Mouse (Mus musculus): ENCODE data around the gene Pogk.

The Pogk gene

DNA sequence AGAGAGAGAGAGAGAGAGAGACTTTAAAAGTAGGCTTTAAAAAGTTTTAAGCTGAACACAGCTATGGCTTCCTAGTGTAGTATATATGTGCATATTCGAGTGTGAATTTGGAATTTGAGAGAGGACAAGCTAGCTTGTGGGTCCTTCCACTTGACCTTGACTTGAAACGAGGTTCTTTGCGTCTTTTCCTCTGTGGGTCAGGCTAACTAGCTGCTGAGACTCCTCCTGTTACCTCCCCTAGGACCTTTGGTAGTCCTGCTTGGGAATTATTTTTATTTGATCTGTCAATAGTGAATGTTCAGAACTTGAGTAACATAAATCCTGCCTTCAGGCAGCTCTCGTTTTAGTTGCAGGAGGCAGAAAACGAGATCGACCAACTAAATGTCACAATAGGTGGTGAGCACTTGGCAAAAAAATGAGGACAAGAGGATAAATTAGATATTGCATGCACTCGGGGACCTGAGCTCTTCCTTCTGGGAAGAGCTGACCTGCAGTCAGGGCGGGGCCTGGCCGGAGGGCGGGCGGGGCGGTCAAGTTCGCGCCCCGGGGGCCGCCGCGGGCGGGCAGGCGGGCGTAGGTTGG lies 31.1 kb downstream of the Pogk start:
- no peak for DNase-seq

DNA sequence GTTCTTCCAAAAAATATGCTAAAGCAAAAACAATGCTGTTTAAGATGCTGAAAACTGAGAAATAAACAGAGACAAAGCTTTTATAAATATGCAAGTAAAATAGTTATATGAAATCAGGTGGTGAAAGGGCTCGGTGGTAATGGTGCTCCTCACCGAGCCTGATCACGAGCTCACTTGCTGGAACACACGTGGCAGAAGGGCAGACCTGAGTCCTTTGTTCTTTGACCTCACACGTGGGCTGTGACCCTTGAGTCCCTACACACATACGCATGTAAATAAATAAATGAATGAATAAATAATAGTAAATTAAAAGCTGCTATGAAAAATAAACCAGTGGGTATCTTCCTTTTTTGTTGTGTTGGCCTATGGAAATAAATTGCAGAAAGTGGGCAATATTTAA lies 32.5 kb downstream of the Pogk start:
- no peak for DNase-seq

DNA sequence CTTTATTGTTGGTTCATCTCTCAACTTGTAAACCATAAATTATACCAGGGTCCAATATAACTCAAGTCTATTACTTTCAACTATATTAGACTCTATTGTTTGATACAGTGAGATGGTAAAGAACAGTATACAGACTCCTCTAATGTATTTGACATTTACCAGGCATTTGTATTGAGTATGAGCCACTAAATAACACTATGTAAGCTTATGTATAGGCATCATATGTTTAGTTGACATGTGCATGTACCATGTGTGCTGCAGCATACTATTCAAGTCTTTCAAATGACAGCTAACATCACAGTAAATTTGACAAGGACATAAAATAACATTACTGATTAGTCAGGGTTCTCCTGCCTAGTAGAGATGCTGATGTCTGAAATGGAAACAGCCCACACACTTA lies 46.5 kb downstream of the Pogk start:
- no peak for DNase-seq

DNA sequence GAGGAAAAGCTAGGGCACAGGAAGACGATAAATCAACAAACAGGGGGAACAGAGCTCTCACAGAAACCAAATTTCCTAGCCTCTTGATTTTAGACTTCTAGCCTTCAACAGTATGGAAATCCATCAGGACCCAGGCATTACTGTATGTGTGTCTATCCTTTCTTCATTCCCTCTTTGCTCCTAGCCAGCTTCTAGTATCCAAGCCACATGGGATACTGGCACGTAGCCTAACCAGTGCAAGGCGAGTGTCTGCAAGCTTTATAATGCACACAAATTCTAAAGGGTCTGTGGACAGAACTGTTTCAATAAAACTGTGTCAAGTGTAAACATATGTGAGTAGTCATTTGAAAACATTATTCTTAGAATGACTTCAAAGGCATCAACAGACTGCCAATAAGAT lies 47.0 kb downstream of the Pogk start:
- no peak for DNase-seq

DNA sequence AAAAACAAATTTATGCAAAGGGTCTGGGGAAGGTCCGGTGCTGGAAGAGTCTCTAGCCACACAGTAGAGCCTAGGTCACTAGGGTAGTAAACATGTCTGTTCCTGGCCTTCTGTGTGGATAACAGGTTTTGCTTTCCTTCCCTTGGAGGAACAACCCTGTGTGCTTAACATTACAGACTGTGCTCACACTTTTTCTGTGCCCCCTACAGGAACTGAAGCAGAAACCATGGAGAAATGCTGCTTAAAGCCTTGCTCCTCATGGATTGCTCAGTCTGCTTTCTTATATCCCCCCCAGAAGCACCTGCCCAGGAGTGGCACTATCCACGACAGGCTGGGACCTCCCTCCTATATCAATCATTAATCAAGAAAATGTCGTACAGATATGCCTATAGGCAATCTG lies 47.8 kb downstream of the Pogk start:
- DNase-seq, result no peak

DNA sequence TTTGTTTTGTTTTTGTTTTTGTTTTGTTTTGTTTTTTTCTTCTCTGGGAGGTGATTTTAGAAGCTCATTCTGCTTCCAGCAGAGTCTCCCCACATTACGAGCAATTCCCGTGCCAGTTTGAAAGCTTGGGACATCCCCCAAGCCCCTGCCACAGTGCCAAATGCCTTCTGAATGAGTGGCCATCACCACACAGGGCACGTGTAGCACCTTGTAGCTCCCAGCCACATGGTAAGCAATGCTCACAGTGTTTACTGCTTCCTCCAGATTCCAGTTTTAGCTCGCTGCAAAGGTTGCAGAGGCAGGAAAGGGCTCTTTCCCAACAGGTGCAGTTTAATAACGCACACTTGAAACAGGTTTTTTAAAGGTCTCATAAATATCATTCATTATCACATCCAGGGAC lies 48.8 kb downstream of the Pogk start:
- DNase-seq, result no peak

DNA sequence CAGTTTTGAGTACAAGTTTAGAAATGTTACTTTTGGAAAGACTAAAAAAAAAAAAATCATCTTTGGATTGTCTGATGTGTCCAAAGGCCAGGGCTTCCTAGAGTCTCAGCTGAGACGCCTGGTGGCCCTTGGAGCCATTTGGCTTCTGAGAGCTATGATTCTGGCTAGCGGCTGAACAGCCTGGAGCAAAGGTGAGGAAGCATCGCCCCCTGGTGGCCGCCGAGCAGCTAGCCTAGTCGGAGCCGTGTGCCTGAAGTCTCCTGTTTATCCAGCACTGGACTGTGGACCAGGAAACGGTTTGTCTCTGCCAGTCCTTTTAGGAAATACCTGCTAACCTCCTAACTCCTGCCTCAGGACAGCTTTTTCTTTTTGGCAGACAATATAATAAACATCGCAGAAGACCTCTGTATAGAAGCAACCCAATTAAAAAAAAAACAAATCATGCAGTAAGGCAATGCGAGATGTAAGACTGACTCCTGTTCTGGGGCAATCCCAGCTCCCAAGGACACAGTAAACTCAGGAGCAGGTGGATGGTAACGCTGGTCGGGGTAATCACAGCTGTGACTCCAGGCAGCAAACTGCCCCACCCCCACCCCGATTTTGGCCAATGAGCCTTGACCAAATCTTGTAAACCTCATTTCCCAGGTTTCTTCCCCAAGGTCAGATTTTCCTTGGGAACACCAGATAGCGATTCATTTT lies 49.4 kb downstream of the Pogk start:
- peak; percentile 82 for DNase-seq

- peak; percentile 74 for DNase-seq
Measured at GRCm38 (mm10) chr1:166349751-166350150, 59.9 kb downstream of the Pogk start.

- peak; percentile 75 for DNase-seq
Measured at GRCm38 (mm10) chr1:166349341-166349740, 60.3 kb downstream of the Pogk start.

DNA sequence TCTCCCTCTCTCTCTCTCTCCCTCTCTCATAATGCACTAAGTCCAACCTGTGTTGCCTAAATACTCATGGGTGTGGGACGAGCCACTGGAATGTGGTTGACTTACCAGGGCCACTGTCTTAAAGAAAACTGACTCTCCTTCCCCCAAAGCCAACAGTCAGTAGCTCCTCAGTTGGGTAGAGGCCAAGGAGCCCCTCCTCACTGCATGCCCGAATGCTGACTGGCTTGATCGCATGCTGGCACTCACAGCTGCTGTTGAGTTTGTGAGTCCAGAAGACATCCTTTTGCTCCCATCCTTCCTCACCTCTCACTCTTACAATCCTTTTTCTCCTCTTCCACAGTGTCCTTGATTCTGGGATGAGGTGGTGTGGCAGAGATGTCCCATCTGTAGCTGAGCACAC lies 62.8 kb downstream of the Pogk start:
- no peak for DNase-seq

DNA sequence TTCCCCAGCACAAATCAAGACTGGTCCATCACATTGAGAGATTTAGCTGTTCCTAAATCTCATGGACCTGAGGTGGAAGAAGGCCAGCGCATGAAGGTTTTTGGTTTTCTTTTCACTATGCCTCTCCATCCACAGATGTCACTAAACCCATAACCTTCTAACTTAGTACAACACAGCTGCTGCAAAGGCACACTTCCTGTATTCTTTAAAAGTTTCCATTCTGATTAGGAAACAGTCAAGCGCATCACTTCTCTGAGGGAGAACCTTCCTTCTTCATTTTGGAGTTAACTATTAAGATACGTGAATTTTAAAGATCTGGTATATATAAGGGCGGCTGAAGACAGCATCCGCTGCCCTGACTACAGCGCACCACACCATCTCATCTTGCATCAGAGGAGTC lies 64.1 kb downstream of the Pogk start:
- no peak for DNase-seq

- peak; percentile 49 for DNase-seq
Measured at GRCm38 (mm10) chr1:166344300-166345077, 65.2 kb downstream of the Pogk start.

- no peak for DNase-seq
Measured at GRCm38 (mm10) chr1:166343586-166343985, 66.1 kb downstream of the Pogk start.

DNA sequence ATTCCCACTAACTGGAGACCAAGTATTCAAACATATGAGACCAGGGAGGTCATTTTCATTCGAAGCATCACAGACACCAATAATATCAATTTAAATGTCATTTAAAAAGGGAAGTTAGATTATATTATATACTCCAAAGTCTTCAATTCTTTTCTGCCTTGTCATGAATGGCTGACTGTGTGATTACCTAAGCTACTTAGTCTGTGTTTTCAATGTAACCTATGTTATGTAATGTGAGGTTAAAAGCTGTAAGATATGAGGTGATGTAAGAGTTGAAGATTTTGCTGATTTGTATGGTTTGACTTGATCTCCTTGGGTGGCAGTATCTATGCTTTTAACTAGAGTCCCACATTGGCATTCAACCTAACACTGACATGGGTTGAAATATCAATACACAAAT lies 67.1 kb downstream of the Pogk start:
- no peak for DNase-seq

DNA sequence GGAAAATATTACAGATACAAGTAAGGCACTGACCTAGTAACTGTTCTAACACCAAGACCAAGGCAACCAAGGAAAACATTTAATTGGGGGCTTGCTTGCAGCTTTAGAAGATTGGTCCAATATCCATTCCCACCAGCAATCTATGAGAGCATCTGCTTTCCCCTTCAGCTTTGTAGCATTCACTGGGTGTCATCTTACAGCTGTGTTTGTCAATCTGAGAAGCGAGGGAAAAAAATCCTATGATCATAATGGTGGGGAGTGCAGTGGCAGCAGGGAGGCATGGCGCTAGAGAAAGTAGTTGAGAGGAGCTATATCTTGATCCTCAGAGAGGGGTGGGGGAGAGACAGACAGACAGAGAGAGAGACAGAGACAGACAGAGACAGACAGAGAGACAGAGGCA lies 67.6 kb downstream of the Pogk start:
- no peak for DNase-seq

GRCm38 (mm10) chr1:166339110-166339509 lies 70.6 kb downstream of the Pogk start:
- DNase-seq, result no peak

All from embryo, embryonic 11 days (tissue).